Mouse (Mus musculus): Measurements from ENCODE around the gene Sgo2a. TPM values are rescaled to one million over a fixed set of nuclear protein-coding genes. Genes with fewer than 3 reads are reported as not detected.
"Not testable (repeated sequence)": the region's sequence is repeated elsewhere in the genome, so short reads cannot be mapped to it uniquely, and the experiment has no call there.

Sgo2a gene
- polyA plus RNA-seq, 1 experiment from 2014 or later, result 4.6 TPM

DNA sequence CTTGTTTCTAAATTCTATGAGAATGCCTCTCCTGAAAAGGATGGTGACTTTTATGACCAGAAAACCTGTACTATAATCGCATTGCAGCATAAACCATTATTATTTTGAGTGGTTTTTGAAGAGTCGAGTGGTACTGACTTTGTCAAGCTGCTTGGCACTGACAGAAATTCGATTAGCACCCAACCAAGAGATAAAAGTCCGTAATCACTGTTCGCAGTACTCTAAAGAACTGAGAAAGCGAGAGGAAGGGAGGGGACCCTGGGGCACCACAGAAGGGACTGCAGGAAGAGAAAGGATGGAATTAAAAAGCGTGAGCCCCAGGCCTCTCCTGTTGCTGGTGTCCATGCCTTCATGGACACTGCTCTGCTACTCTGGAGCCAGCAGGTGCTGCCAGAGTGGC lies 31.9 kb downstream of the Sgo2a start:
- H3K27ac ChIP-seq (ENCODE audit: low read depth), result no peak overlapping the region
- TF ChIP-seq CTCF (IDR thresholded peaks at IDR 0.05; ENCODE audit: low read depth) (no peak), EP300 (IDR thresholded peaks at IDR 0.05; ENCODE audit: low read depth) (no peak)
- no peaks in the 10 kb centered on the region for H3K27me3 ChIP-seq (ENCODE audit: insufficient read depth, low read length)
- peak overlapping the region; percentile 9; the same call in 1 of the 2 replicates for H3K4me2 ChIP-seq (ENCODE audit: low read depth, low read length)
- no peak for DNase-seq
- no peak overlapping the region for H3K4me3 ChIP-seq (ENCODE audit: low read depth, low read length)
- peaks cover 11% of the 10 kb centered on the region for H3K4me1 ChIP-seq (ENCODE audit: insufficient read depth)
- 0 out of 2 replicates have a peak, but pooled peaks cover 2% of the 10 kb centered on the region for H3K36me3 ChIP-seq (replicated peaks; ENCODE audit: insufficient read depth, low read length)
- 56% methylated on average over 7 of the region's 7 CpGs for WGBS (ENCODE audit: insufficient replicate concordance)
- no peaks in the 10 kb centered on the region for H3K9me3 ChIP-seq (ENCODE audit: low read length)
- ATAC-seq, result no peak
- no peak overlapping the region for H3K9ac ChIP-seq (replicated peaks)

DNA sequence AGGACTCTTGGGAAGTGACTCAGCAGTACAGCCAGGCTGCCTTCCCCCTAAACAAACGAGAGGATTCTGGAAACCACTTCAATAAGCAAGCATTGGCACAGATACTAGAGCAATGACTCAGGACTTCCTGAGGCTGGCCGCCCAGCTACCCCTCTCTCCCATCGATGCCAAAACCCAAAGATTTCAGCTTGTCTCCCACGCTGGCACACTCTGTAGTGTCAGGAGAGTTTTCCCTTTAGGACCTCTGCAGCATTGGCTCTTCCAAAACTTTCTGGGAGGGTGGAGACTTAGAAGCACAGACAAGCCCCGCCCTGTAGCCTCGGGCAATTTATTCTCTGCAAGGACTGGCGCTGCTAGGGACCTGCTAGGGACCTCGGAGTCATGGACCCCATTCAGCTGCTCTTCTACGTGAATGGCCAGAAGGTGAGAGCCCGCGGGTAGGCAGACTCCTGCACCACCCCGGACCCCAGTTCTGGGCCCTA lies 33.9 kb downstream of the Sgo2a start, which contains the start of gene Aox1:
TSS of gene Aox1 (plus strand) at position 296 of the 482 bp plus-strand sequence.
- Histone ChIP-seq H3K4me3 (ENCODE audit: low read depth, low read length) (peak within 1 kb of the TSS; percentile 39), H3K27me3 (ENCODE audit: insufficient read depth, low read length) (no peaks in the 10 kb centered on the region), H3K9ac (replicated peaks) (peak within 1 kb of the TSS; percentile 49; the same call in 1 of the 2 replicates), H3K36me3 (replicated peaks; ENCODE audit: insufficient read depth, low read length) (0 out of 2 replicates have a peak, but pooled peaks cover 2% of the 10 kb centered on the region), H3K4me2 (ENCODE audit: low read depth, low read length) (peak within 1 kb of the TSS; percentile 73), H3K27ac (ENCODE audit: low read depth) (peak within 1 kb of the TSS; percentile 57), H3K4me1 (ENCODE audit: insufficient read depth) (peaks cover 11% of the 10 kb centered on the region), H3K9me3 (ENCODE audit: low read length) (no peaks in the 10 kb centered on the region)
- WGBS (ENCODE audit: insufficient replicate concordance), result 9% methylated on average over 12 of the region's 12 CpGs
- TF ChIP-seq EP300 (IDR thresholded peaks at IDR 0.05; ENCODE audit: low read depth) (peak; percentile 17; the same call in 1 of the 2 replicates), CTCF (IDR thresholded peaks at IDR 0.05; ENCODE audit: low read depth) (no peak)
- peak; percentile 74 for ATAC-seq
- peak; percentile 35 for DNase-seq

DNA sequence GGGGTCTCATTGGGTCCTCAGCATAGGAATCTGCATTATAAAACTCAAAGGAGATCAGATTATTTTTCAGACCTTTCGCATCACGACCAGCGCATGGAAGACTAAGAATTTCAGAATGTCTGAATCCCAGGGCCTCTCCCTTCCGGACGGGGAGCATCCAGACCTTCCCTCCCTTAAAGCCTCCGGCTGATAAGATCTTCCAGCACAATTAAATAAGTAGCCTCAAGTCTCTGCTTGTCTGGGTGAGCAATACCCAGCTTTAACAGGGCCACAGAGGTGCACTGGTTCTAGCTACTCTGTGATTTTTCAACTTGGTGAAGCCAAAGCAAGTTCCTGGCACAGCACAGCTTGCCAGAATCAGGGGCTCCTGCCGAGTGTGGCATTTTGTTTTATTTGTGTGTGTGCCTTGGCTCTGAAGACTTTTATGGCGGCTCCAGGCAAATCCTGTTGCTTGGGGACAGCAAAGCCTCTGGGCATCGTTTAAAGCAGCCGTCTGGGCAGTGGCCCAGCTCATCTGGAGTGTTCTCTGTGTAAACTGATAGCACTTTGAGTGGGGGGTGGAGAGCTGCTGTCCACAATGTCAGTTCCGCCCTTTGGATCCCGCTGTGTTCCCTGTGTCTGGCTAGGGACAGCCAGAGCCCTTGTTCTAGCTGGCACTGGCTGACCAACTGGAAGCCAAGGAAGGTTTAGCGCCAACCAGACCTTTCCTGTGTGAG lies 34.5 kb downstream of the Sgo2a start:
- H3K27ac ChIP-seq (ENCODE audit: low read depth), result peak overlapping the region; percentile 57
- H3K4me1 ChIP-seq (ENCODE audit: insufficient read depth), result peaks cover 11% of the 10 kb centered on the region
- H3K9ac ChIP-seq (replicated peaks), result peak overlapping the region; percentile 49; the same call in 1 of the 2 replicates
- H3K9me3 ChIP-seq (ENCODE audit: low read length), result no peaks in the 10 kb centered on the region
- DNase-seq, result peak; percentile 47
- H3K36me3 ChIP-seq (replicated peaks; ENCODE audit: insufficient read depth, low read length), result 0 out of 2 replicates have a peak, but pooled peaks cover 1% of the 10 kb centered on the region
- peak; percentile 67 for ATAC-seq
- H3K4me3 ChIP-seq (ENCODE audit: low read depth, low read length), result peak overlapping the region; percentile 39
- WGBS (ENCODE audit: insufficient replicate concordance), result 36% methylated on average over 13 of the region's 13 CpGs
- peak overlapping the region; percentile 73 for H3K4me2 ChIP-seq (ENCODE audit: low read depth, low read length)
- no peak for TF ChIP-seq CTCF (IDR thresholded peaks at IDR 0.05; ENCODE audit: low read depth)
- no peak for TF ChIP-seq EP300 (IDR thresholded peaks at IDR 0.05; ENCODE audit: low read depth)
- no peaks in the 10 kb centered on the region for H3K27me3 ChIP-seq (ENCODE audit: insufficient read depth, low read length)

GRCm38 (mm10) chr1:58031160-58031769 lies 35.5 kb downstream of the Sgo2a start:
- DNase-seq, result peak; percentile 78
- TF ChIP-seq EP300 (IDR thresholded peaks at IDR 0.05; ENCODE audit: low read depth) (no peak), CTCF (IDR thresholded peaks at IDR 0.05; ENCODE audit: low read depth) (peak; percentile 90)
- no peak overlapping the region; the same call in 1 of the 2 replicates for H3K4me2 ChIP-seq (ENCODE audit: low read depth, low read length)
- no peaks in the 10 kb centered on the region for H3K9me3 ChIP-seq (ENCODE audit: low read length)
- H3K4me1 ChIP-seq (ENCODE audit: insufficient read depth), result peaks cover 11% of the 10 kb centered on the region
- peak; percentile 47 for ATAC-seq
- no peak overlapping the region for H3K9ac ChIP-seq (replicated peaks)
- no peak overlapping the region for H3K4me3 ChIP-seq (ENCODE audit: low read depth, low read length)
- no peak overlapping the region for H3K27ac ChIP-seq (ENCODE audit: low read depth)
- no peaks in the 10 kb centered on the region for H3K27me3 ChIP-seq (ENCODE audit: insufficient read depth, low read length)
- 55% methylated on average over 10 of the region's 10 CpGs for WGBS (ENCODE audit: insufficient replicate concordance)
- no peaks in the 10 kb centered on the region for H3K36me3 ChIP-seq (replicated peaks; ENCODE audit: insufficient read depth, low read length)

GRCm38 (mm10) chr1:58037306-58037705 lies 41.5 kb downstream of the Sgo2a start:
- H3K4me1 ChIP-seq (ENCODE audit: insufficient read depth); H3K27ac ChIP-seq (ENCODE audit: low read depth); H3K36me3 ChIP-seq (replicated peaks; ENCODE audit: insufficient read depth, low read length); H3K27me3 ChIP-seq (ENCODE audit: insufficient read depth, low read length); ATAC-seq; H3K4me2 ChIP-seq (ENCODE audit: low read depth, low read length); DNase-seq; H3K4me3 ChIP-seq (ENCODE audit: low read depth, low read length); H3K9me3 ChIP-seq (ENCODE audit: low read length); H3K9ac ChIP-seq (replicated peaks): not testable (repeated sequence)
- WGBS (ENCODE audit: insufficient replicate concordance), result 93% methylated on average over 9 of the region's 9 CpGs

DNA sequence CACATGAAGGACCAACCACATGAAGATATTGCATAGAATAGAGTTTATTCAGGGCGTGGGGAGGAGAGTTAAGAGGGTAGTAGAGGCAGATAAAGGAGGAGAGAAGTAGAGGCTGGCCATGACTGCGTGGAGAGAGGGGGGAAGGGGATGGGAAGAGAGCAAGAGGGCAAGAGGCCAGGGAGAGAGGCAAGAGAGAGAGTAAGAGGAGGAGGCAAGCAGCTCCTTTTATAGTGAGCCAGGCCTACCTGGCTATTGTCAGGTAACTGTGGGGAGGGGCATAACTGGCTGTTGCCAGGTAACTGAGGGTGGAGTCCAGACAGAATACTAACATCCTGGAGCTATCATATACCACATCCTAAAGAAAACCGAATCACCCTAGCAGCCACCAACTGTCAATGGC lies 49.3 kb downstream of the Sgo2a start:
- no peaks in the 10 kb centered on the region for H3K4me1 ChIP-seq (ENCODE audit: insufficient read depth)
- DNase-seq (no peak), ATAC-seq (no peak)
- H3K27me3 ChIP-seq (ENCODE audit: insufficient read depth, low read length), result no peaks in the 10 kb centered on the region
- TF ChIP-seq EP300 (IDR thresholded peaks at IDR 0.05; ENCODE audit: low read depth) (no peak), CTCF (IDR thresholded peaks at IDR 0.05; ENCODE audit: low read depth) (no peak)
- no peak overlapping the region for H3K9ac ChIP-seq (replicated peaks)
- no peaks in the 10 kb centered on the region for H3K9me3 ChIP-seq (ENCODE audit: low read length)
- no peak overlapping the region for H3K27ac ChIP-seq (ENCODE audit: low read depth)
- H3K4me3 ChIP-seq (ENCODE audit: low read depth, low read length), result no peak overlapping the region
- no peaks in the 10 kb centered on the region for H3K36me3 ChIP-seq (replicated peaks; ENCODE audit: insufficient read depth, low read length)
- no peak overlapping the region for H3K4me2 ChIP-seq (ENCODE audit: low read depth, low read length)
- 49% methylated on average over 3 of the region's 3 CpGs for WGBS (ENCODE audit: insufficient replicate concordance)
